Mouse (Mus musculus) Muller cell, postnatal 12 days (primary cell): ENCODE results near the gene Rhbg.
A peak's percentile ranks its signal among the peaks of the same experiment; 100 is the strongest.

Source experiments
- DNase-seq: peaks from one replicate; pipeline ENCODE4 v3.0.0-alpha.2; 2015; ENCODE audit errors: inconsistent ontology term

Gene Rhbg

DNA sequence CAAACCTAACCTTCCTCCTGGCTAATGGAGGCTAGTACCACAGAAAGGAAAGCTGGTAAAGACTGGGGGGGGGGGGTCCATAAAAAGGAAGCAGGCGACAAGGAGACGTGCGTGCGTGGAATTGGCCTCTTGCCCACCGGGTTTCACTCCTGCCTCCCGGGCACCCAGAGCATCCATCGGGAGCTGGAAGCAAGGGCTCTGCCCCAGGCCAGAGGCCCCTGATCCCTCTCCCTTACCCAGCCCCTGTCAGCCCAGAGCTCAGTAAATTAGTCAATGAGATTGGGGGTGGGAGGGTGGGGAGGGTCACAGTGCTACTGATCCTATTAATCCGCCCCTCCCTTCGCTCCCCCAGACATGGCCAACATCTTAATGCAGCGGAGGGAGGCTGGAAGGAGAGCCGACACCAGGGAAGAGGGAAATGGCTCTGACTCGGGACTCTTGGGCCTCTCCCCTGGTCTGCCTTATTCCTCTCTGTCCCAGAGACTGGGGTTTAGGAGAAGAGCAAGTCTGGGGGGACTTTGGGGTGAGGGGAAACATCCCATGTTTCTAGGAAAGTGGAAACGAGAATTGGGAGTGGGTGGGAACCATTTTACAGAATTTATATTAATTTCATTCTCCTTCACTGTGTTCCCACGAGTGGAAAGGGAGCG lies 46.9 kb downstream of the Rhbg start:
- no peak for DNase-seq

DNA sequence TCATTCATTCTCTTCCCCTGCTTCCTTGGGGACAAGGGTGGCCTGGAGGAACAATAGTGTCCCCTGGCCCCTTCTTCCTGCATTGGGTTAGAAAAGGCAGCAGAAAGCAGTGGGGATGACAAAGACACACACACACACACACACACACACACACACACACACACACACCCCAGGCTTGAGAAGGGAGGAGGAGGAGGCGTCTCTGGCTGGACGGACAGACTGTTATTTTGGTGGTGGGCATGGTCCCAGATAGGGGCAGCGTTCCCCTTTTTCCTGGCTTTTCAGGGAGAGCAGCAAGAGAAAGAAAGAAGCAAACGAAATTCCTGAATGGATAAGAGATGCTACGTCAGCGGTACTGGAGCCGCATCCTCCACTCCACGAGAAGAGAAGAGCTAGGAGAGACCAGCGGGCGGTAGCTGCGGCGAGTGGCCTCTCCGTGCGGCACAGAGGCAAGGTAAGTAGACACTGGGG lies 47.6 kb downstream of the Rhbg start:
- DNase-seq: peak; percentile 79

DNA sequence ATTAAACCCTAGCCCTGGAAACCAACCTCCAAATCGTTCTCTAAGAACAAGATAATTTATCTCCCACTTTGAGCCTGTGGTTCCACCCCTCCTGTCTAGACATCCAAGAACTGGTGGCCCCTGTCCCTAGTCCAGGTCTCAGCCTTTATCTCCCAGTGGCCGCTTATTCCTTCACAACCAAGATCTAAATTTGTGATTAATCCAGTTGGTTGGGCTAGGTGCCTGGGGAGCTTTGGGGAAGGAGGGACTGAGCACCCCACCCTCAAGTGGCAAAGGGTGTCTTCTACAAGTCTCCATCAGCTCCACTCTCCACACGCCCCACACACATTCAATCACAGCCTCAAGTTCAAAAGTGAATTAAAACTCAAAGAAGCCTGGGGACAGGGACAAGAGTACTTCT lies 48.0 kb downstream of the Rhbg start:
- DNase-seq: no peak

DNA sequence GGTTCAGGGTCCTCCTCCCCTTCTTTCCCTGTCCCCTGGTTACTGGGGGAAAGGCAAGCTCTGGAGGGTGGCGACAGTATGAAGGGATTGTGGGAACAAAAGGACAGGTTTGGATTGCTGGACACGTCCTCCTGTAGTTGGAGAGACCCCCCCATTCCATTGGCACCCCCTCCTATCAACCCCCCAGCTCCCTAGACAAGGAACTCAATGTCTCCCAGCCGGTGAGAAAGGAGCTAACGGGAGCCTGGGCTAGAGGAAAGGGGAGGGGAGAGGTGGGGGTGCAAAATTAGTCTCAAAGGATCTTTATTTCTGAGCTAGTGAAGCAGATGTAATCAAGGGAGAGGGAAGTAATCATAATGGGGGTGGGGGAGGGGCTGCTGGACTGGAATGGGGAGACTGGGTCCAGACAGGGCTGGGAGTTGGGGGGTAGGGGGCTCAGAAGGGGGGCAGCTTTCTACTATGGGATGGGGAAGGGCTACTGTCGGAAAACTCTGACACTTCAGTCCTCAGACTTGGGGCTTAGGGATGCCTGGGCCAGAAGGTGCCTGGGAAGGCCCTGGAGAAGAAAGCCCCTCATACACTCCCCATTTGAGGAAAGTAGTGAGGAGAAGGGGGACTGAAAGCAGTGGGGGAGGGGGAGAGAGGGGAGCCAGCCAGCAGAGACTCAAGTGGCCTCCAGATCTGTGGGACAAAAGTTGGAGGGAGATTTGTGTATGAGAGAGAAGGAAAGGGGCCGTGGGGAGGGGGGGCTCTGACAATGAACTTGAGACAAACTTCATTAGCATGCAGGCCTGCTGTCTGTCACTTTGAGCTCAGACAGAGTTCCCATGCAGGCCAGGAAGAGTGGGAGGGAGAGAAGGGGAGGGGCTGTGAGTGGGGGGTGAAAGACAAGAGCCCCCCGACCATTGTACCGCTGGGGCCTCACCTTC lies 48.7 kb downstream of the Rhbg start:
- DNase-seq: peak; percentile 60

DNA sequence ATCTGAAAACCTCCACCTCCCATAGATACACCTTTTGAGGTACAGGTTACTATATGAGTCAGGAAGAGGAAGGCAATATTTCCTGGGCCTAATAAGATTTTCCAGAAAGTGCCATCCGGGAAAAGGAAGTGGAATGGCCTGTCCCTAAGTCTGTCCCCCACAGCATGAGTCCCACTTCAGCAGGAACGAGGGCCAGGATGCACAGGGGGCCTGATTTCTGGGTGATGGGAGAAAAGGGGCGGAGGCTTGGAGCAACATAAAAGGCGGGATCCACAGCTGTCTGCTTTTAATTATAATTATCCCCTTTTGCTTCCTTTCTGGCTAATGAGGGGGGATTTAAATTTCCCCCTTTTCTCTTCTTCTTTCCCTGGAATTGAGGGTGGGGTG lies 49.3 kb downstream of the Rhbg start:
- DNase-seq: no peak

DNA sequence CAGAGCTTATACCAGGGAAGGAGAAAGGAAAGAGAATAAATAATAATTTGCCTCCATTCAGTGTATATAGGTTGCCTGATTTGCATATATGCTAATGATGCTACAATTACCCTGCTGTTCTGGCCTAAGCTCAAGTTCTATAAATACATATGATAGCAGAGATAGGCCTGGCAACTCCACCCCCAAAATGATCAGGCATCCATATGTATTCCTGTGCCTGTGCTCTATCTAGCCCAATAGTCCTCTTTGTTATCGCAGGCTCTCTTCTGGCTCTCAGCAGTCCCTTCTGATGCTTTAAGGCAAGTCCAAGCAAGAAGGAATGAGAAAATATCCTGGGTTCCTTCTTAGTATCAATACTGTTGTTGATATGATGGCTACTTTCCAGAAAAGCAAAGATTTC lies 49.8 kb downstream of the Rhbg start:
- no peak for DNase-seq

DNA sequence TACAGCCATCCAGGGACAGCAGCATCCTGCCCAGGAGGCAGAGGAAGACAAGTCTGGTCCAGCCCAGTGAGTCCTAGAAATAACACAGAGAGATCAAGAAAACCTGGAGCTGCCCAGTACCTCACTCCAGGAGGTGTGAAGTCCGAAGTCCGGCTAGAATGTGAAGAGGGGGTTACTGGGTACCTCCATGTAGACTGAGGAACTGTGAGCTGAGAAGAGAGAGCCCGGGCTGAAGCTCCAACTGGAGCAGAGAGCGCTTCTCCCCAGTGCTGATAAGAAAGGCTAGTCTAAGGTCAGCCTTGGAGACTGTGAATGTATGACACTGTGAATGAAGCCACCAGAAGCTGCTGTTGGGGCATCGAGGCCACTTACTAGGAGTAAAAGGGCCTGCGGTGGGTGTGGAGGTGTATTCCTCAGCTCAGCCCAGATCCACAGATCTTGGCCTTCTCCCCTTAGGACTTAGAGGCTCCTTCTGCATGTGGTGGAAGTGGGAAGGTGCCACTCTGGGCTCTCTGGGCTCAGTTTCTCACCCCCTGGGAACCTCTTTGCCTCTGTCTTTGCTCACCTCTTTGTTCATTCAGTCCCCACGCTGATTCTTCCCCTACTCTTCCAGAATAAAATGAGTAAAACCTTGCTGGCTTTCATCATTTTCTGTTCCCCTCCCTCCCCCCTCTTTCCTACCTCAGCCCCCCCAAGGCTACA lies 50.4 kb downstream of the Rhbg start:
- DNase-seq: no peak

DNA sequence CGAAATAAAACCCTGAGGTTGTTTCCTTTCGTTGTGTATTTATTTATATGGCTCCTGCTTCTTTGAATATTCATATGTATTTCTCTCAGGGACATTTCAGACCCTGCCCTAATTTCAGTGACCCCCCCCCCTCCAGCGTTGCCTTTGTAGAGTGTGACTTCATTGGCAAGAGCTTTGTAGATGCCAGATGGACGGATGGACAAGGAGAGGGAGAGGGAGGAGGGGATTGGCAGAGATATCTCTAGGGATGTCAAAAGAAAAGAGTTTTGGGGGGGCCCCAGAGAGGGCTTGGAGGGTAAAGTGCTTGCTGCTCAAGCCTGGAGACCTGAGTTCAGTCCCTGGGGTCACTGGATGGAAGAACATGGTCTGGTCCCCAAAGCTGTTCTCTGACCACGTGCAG lies 51.1 kb downstream of the Rhbg start:
- no peak for DNase-seq

DNA sequence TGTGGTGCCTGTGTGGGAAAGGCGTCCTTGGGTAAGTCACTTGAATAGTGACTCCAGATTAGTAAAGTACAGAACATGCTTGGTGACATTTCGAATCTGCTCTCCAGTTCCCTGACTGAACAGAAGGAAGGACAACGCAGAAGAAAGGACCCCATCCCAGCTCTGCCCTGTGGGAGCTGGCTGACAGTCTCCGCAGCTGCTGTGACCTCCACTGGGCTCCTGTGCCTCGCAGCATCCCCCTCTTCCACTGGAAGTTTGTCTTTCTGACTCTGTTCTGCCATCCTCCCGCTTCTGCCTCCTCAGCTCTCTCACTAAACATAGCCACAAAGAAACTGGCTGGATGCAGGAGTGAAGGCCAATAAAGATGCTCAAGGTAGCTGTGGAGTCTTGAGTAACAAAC lies 51.5 kb downstream of the Rhbg start:
- no peak for DNase-seq

DNA sequence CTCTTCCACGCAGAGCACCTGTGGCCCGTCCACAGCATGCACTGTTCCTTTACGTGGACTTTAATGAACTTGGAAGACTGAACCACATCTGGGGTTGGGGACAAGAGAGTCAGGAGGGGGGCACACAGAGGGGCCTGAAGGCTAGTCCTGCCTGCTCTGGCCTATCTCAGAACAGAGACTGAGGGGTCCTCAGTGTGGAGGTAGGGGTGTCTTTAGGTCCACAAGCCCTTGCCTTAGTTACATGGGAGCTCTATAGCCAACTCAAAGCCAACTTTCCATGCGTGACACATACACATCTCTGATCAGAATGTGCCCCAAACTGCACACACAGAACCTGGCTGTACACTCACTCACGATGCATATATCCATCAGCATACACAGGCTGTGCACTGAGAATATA lies 52.9 kb downstream of the Rhbg start:
- DNase-seq: no peak

DNA sequence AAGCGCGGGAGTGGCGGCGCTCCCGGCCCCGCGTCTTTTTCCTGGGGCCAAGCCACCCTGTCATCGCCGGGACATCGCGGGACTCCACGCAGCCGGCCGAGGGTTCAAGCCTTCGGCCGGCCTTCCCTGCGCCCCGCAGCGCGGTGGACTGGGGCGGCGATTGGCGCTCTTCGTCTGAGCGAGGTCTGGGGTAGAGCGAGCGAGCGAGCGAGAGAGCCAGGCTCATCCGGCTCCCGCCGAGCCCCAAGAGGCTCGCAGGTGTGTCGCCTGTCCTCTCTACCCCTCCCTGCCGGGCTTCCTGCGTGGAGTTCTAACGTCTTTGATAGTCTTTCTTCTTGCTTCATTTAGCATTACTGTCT lies 53.6 kb downstream of the Rhbg start:
- no peak for DNase-seq

DNA sequence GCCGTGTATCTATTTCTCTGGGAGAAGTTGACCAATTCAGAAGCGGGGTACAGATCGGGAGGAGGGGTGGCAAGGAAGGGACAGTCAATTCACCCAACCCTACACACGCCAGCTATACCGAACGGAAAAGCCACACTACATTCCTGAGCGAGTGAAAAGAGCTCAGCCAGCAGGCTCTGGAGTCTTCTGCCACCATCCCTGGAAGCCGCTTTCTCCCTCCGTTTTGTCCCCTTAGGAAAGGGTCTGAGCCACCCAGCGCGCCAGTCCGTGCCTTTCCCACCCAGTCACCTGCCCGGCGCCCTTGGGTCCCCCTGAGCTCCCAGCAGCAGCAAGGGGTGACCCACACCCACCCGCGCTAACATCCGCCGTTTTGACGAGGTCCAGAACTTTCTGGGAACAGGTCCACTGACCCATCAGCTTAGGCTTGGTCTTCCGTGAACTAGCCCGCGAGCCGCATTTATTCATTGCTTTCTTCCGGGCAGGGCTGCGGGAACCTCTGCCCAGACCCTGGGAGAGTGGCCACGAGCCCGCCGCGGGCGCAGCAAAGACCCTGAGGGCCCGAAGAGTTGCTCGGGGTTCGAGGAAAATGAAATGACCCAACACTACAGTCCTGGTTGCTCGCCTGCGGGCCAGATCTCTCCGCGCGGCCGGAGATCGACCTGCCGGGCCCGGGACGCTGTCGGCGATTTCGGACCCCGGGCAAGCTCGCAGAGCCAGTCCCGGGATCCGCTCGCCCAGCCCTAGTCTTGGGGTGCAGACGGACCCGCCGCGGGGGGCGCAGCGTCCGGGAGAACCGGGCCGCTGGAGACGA lies 54.1 kb downstream of the Rhbg start:
- peak; percentile 70 for DNase-seq

DNA sequence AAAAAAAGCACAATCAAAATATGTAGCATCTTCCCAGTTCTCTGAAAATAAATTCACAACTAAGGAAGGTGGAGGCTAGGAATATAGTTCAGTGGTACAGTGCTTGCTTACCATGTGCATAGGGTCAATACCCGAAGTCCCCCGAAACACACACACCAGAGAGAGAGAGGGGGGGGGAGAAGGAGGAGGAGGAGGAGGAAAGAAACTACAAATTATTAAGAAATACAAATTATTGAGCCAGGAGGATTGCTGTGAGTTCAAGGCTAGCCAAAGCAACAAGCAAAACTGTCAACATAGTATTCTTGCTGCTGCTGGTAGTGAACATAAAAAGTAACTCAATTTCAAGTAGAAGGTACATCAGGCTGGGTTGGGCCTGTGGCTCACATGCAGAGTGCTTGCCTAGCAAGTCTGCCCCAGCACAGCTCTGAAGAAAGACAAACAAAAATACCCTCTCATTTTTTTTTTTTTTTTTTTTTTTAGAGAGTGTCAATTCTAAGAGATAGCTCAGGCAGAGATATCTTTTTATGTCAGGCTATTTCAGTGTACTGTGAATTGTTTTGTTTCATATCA lies 54.9 kb downstream of the Rhbg start:
- DNase-seq: no peak

DNA sequence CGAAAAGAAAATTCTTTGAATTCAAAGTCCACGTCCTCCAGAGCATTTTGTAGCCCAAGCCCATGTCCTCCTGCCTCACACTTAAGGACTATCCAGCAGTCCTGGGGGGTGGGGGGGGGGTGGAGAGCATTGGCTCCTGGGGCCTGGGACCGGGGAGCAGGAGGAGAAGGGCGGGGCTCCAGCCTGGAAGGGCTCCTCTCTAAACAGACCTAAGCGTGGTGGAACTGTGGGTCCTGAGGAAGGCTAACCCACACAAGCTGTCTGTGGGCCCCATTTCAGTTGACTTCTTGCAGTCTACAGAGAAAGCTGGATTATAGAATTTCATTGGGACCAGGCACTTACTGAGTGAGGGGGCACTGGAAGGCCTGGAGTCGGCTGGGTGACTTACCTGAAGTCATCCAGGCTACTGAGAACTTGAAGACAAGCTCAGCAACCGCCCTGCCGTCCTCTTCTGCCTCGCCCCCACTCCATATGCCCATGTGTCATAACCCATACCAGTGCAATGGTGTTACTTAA lies 55.9 kb downstream of the Rhbg start:
- no peak for DNase-seq

DNA sequence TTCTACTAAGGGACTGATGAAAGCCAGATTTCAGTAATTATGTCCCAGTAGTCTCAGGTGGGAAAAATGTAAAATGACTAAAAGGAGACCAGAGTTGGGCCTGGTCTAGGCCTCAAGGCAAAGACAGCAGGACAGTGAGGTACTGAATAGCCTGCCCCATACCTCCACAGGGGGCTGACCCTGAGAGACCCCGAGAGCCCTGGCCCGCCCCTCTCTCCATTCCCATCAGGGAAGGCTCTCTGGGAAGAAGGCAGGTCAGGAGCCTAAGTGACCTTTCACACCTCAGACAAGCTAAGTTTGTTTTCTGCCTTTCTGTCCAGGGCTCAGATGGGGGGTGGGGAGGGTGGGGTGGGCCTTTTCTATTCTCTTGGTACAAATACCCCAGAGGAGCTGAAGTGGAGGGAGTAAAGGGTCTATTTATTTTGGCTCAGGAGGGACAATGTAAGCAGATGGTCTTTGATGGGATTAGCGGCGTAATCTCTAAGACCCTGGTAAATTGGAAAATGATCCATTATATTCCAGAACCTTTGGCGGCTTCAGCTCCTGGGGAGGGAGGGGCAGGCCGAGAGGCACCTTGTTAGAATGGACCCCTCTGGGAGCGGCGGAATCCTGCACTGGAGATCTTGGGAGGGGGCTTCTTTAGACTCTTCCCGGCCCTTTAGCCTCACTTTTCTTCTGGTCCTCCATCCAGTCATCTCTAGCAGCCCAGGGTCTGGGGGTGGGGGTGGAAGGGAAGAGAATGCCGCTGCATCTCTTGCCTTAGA lies 56.6 kb downstream of the Rhbg start:
- no peak for DNase-seq
